Mouse (Mus musculus): ENCODE results near the gene Mylk. TPM values are rescaled to one million over a fixed set of nuclear protein-coding genes. Genes with fewer than 3 reads are reported as not detected.

The Mylk gene
- total and polyA plus RNA-seq, 3 experiments, result 0.04 to 0.10 TPM; not detected in 1

DNA sequence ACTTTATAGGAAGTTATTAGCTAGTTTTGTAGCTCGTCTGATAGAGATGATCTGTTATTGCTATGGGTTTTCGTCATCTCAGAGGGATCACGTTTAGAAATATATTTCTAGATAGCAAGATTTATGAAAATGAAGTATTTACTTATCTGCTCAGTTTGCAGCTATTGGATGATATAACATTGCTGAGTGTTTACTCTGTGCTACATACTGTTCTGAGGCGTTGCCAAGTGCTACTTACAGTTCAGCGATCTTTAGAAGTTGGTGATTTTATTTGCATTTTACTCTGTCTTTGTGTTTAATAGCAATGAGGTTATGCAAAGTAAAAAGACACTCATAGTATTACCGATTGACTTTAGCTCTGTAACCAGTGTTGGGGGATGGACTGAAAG lies 44.2 kb upstream of the Mylk start:
- Histone ChIP-seq H3K79me2 (replicated peaks; ENCODE audit: control insufficient read depth, extremely low read depth, insufficient read depth, poor library complexity, severe bottlenecking) (no peaks in the 10 kb centered on the region), H3K36me3 (replicated peaks in 1 of 2; ENCODE audit: control insufficient read depth in 1 of 2, insufficient read depth in 1 of 2, low read length in 1 of 2) (peaks cover 26 to 75% of the 10 kb centered on the region in 2 experiments), H3K4me2 (ENCODE audit: insufficient read depth, low read depth, poor library complexity, severe bottlenecking) (no peak overlapping the region), H3K4me3 (replicated peaks in 1 of 3; ENCODE audit: low read depth in 2 of 3, low read length in 2 of 3, poor library complexity in 1 of 3) (no peak overlapping the region), H3K27me3 (replicated peaks) (no peaks in the 10 kb centered on the region), H3K27ac (ENCODE audit: insufficient read depth, low read depth) (no peak overlapping the region), H3K9ac (ENCODE audit: insufficient read depth, low read depth) (no peak overlapping the region), H3K4me1 (ENCODE audit: control insufficient read depth in 1 of 2, insufficient read depth in 2 of 2) (peaks cover 11 to 36% of the 10 kb centered on the region in 2 experiments), H3K9me3 (replicated peaks; ENCODE audit: low read length) (no peaks in the 10 kb centered on the region)
- in situ Hi-C loops (cut with MboI; ENCODE audit: low pct_ligation_motif_present, low pct_unique_long_range_greater_than_20kb, low sequenced_read_pairs), result loop anchor here (5.0 kb wide), 1 partner anchor 34 kb away; no protein-coding TSS in a partner anchor
- TF ChIP-seq POLR2A (IDR thresholded peaks at IDR 0.05; ENCODE audit: low read depth, low read length) (no peak), TBP (conservative IDR thresholded peaks at IDR 0.05; ENCODE audit: low read depth, low read length) (no peak), MYC (IDR thresholded peaks at IDR 0.05; ENCODE audit: low read depth, low read length) (no peak), POLR2AphosphoS2 (IDR thresholded peaks at IDR 0.05; ENCODE audit: low read depth, low read length) (no peak), USF2 (conservative IDR thresholded peaks at IDR 0.05; ENCODE audit: low read depth, low read length) (no peak), GABPA (IDR thresholded peaks at IDR 0.05; ENCODE audit: insufficient replicate concordance, low read depth, low read length) (no peak), CHD2 (IDR thresholded peaks at IDR 0.05; ENCODE audit: low read length) (no peak), ZC3H11A (IDR thresholded peaks at IDR 0.05; ENCODE audit: low read depth, low read length) (no peak), HCFC1 (IDR thresholded peaks at IDR 0.05; ENCODE audit: low read depth, low read length) (no peak), RCOR1 (conservative IDR thresholded peaks at IDR 0.05; ENCODE audit: low read depth, low read length) (no peak), SMC3 (IDR thresholded peaks at IDR 0.05; ENCODE audit: low read depth, low read length) (no peak), MAX (IDR thresholded peaks at IDR 0.05; ENCODE audit: low read length) (no peak), ETS1 (conservative IDR thresholded peaks at IDR 0.05; ENCODE audit: low read depth, low read length) (no peak), ZKSCAN1 (IDR thresholded peaks at IDR 0.05; ENCODE audit: borderline replicate concordance, low read depth, low read length) (no peak), RAD21 (IDR thresholded peaks at IDR 0.05; ENCODE audit: low read depth, low read length) (no peak), BHLHE40 (IDR thresholded peaks at IDR 0.05; ENCODE audit: low read depth, low read length) (no peak)
- DNase-seq (ENCODE audit: extremely low read depth), result no peak
- dilution Hi-C loops (cut with MboI; ENCODE audit: extremely low pct_ligation_motif_present, extremely low pct_unique_long_range_greater_than_20kb, low sequenced_read_pairs), result no loop called here

DNA sequence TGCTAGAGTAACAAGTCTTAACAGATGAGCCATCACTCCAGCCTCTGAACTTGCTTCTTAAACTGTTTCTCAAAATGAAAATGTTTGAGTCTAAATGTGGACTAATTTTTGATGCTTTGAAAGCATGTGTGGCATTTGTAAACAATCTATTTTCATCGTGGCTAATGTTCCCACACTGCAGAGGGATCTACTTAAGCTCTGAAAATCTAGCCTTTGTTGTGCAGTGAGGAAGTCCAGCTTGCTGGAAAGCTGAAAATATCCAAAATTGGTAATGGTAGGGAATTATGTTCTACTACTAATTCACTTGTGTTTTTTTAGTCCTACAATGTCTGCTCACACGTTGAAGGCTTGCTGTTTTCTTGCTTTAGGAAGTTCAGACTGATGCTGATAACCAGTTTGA lies 39.0 kb upstream of the Mylk start:
- in situ Hi-C loops (cut with MboI; ENCODE audit: low pct_ligation_motif_present, low pct_unique_long_range_greater_than_20kb, low sequenced_read_pairs), result no loop called here
- Histone ChIP-seq H3K79me2 (replicated peaks; ENCODE audit: control insufficient read depth, extremely low read depth, insufficient read depth, poor library complexity, severe bottlenecking) (no peaks in the 10 kb centered on the region), H3K27me3 (replicated peaks) (no peaks in the 10 kb centered on the region), H3K9me3 (replicated peaks; ENCODE audit: low read length) (no peaks in the 10 kb centered on the region), H3K4me2 (ENCODE audit: insufficient read depth, low read depth, poor library complexity, severe bottlenecking) (no peak overlapping the region), H3K4me1 (ENCODE audit: control insufficient read depth in 1 of 2, insufficient read depth in 2 of 2) (peaks cover 0 to 4% of the 10 kb centered on the region in 2 experiments; a peak in 2 of 4 replicates), H3K9ac (ENCODE audit: insufficient read depth, low read depth) (no peak overlapping the region), H3K27ac (ENCODE audit: insufficient read depth, low read depth) (no peak overlapping the region), H3K36me3 (replicated peaks in 1 of 2; ENCODE audit: control insufficient read depth in 1 of 2, insufficient read depth in 1 of 2, low read length in 1 of 2) (peaks cover 40 to 80% of the 10 kb centered on the region in 2 experiments), H3K4me3 (replicated peaks in 1 of 3; ENCODE audit: low read depth in 2 of 3, low read length in 2 of 3, poor library complexity in 1 of 3) (no peak overlapping the region)
- no peak for DNase-seq (ENCODE audit: extremely low read depth)
- no peak for TF ChIP-seq MXI1 (IDR thresholded peaks at IDR 0.05; ENCODE audit: low read depth, low read length)
- TF ChIP-seq POLR2AphosphoS2 (IDR thresholded peaks at IDR 0.05; ENCODE audit: low read depth, low read length), result no peak
- no peak for TF ChIP-seq SMC3 (IDR thresholded peaks at IDR 0.05; ENCODE audit: low read depth, low read length)
- TF ChIP-seq NELFE (IDR thresholded peaks at IDR 0.05; ENCODE audit: low read depth, low read length), result no peak
- no peak for TF ChIP-seq BHLHE40 (IDR thresholded peaks at IDR 0.05; ENCODE audit: low read depth, low read length)
- TF ChIP-seq CTCF (conservative IDR thresholded peaks at IDR 0.05 in 1 of 2, IDR thresholded peaks at IDR 0.05 in 1 of 2; ENCODE audit: low read depth in 2 of 2, low read length in 2 of 2), result no peak
- no peak for TF ChIP-seq MAZ (IDR thresholded peaks at IDR 0.05; ENCODE audit: low read depth, low read length)
- TF ChIP-seq TCF12 (IDR thresholded peaks at IDR 0.05; ENCODE audit: low read depth, low read length), result no peak
- no peak for TF ChIP-seq ETS1 (conservative IDR thresholded peaks at IDR 0.05; ENCODE audit: low read depth, low read length)
- TF ChIP-seq GABPA (IDR thresholded peaks at IDR 0.05; ENCODE audit: insufficient replicate concordance, low read depth, low read length), result no peak
- TF ChIP-seq JUND (conservative IDR thresholded peaks at IDR 0.05; ENCODE audit: low read depth, low read length), result no peak
- no peak for TF ChIP-seq USF2 (conservative IDR thresholded peaks at IDR 0.05; ENCODE audit: low read depth, low read length)
- dilution Hi-C loops (cut with MboI; ENCODE audit: extremely low pct_ligation_motif_present, extremely low pct_unique_long_range_greater_than_20kb, low sequenced_read_pairs), result no loop called here

Data from CH12.LX (cell line).